Mouse (Mus musculus) C2C12 (cell line): ENCODE data around the gene Gm10203. TPM values are rescaled to one million over a fixed set of nuclear protein-coding genes. Genes with fewer than 3 reads are reported as not detected.

Experiments
- H3K27me3 ChIP-seq: one replicate; pipeline ENCODE4 v1.6.1; 2011; ENCODE audit not compliant: control insufficient read depth, insufficient read depth, insufficient read length
- H3K36me3 ChIP-seq: one replicate; pipeline ENCODE4 v1.6.1; 2011; ENCODE audit not compliant: control insufficient read depth, insufficient read depth
- H3K4me3 ChIP-seq: one replicate; pipeline ENCODE4 v1.5.1; 2011; ENCODE audit warnings: mild to moderate bottlenecking, control low read depth; ENCODE audit not compliant: poor library complexity, insufficient read depth, severe bottlenecking
- H3K79me2 ChIP-seq: one replicate; pipeline ENCODE4 v1.6.1; 2011; ENCODE audit not compliant: control insufficient read depth, insufficient read depth
- H3K79me3 ChIP-seq: one replicate; pipeline ENCODE4 v1.6.1; 2011; ENCODE audit warnings: low read depth, control low read depth
- H3ac ChIP-seq: one replicate; pipeline ENCODE3; 2011; ENCODE audit warnings: low read depth; ENCODE audit not compliant: control insufficient read depth, insufficient read length
- CEBPB ChIP-seq: IDR thresholded peaks from one replicate; pipeline ENCODE4 v1.6.1; 2011; ENCODE audit warnings: low read depth, mild to moderate bottlenecking, control low read depth, moderate library complexity
- CTCF ChIP-seq: IDR thresholded peaks from one replicate; pipeline ENCODE4 v1.5.1; 2011; ENCODE audit not compliant: control insufficient read depth, insufficient read depth, insufficient read length
- FOSL1 ChIP-seq: IDR thresholded peaks from one replicate; pipeline ENCODE4 v1.8.0; 2011; ENCODE audit warnings: mild to moderate bottlenecking, low read length; ENCODE audit not compliant: poor library complexity, insufficient read depth, severe bottlenecking
- MAX ChIP-seq: IDR thresholded peaks from one replicate; pipeline ENCODE4 v1.6.1; 2011; ENCODE audit warnings: mild to moderate bottlenecking, control low read depth
- MYOD1 ChIP-seq: IDR thresholded peaks from one replicate; pipeline ENCODE4 v1.6.1; 2011; ENCODE audit warnings: low read depth; ENCODE audit not compliant: control insufficient read depth, insufficient read length
- MYOG ChIP-seq: IDR thresholded peaks from one replicate; pipeline ENCODE4 v1.6.1; 2011; ENCODE audit not compliant: control insufficient read depth, insufficient read length; ENCODE audit errors: extremely low read depth
- USF1 ChIP-seq: IDR thresholded peaks from one replicate; pipeline ENCODE4 v1.6.1; 2011; ENCODE audit warnings: low read depth, mild to moderate bottlenecking, control low read depth, moderate library complexity
- polyA plus RNA-seq: library from polyadenylated mRNA; unstranded; fragments of >200 nt; fragmentation: generic; extraction: Trizol; gene quantifications from one replicate; pipeline ENCODE4 v1.2.1, GENCODE M21; 2012; ENCODE audit warnings: missing spikeins

Gene Gm10203
- polyA plus RNA-seq, 1 experiment, result not detected

- TF ChIP-seq CEBPB (no peak), FOSL1 (no peak), USF1 (no peak), CTCF (no peak), MAX (no peak), MYOG (no peak), MYOD1 (no peak)
- H3K27me3 ChIP-seq, result no peaks in the 10 kb centered on the region
- H3K79me2 ChIP-seq, result peaks cover 79% of the 10 kb centered on the region
- no peaks in the 10 kb centered on the region for H3K36me3 ChIP-seq
- peaks cover 49% of the 10 kb centered on the region for H3K79me3 ChIP-seq
- no peak overlapping the region for H3K4me3 ChIP-seq
- no peak overlapping the region for H3ac ChIP-seq
These were observed 32.7 kb upstream of the Gm10203 start for GRCm38 (mm10) chr6:149097276-149097675.

DNA sequence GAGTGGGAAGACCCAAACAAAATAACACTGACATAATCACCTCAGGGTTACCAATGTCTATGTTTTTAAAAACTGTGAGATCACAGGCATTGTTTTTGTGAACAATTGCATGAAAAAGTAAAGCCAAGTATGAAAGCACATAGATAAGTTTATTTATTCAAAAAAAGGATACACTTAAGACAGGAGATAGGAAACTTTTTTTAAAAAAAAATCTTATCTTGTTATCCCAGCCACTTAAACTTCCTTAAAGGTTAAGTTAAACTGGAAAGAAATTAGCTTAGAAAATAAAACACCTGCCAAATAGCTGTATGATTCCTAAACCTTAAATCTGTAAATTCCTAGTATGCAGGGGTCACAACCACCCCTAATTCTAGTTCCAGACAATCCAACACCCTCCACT, 31.0 kb upstream of the Gm10203 start:
- Histone ChIP-seq H3K27me3 (no peaks in the 10 kb centered on the region), H3K36me3 (no peaks in the 10 kb centered on the region), H3K79me3 (peaks cover 42% of the 10 kb centered on the region), H3ac (no peak overlapping the region), H3K79me2 (peaks cover 64% of the 10 kb centered on the region), H3K4me3 (no peak overlapping the region)
- no peak for TF ChIP-seq MYOG
- no peak for TF ChIP-seq FOSL1
- no peak for TF ChIP-seq CEBPB
- no peak for TF ChIP-seq MYOD1
- no peak for TF ChIP-seq MAX
- TF ChIP-seq CTCF, result no peak
- TF ChIP-seq USF1, result no peak

DNA sequence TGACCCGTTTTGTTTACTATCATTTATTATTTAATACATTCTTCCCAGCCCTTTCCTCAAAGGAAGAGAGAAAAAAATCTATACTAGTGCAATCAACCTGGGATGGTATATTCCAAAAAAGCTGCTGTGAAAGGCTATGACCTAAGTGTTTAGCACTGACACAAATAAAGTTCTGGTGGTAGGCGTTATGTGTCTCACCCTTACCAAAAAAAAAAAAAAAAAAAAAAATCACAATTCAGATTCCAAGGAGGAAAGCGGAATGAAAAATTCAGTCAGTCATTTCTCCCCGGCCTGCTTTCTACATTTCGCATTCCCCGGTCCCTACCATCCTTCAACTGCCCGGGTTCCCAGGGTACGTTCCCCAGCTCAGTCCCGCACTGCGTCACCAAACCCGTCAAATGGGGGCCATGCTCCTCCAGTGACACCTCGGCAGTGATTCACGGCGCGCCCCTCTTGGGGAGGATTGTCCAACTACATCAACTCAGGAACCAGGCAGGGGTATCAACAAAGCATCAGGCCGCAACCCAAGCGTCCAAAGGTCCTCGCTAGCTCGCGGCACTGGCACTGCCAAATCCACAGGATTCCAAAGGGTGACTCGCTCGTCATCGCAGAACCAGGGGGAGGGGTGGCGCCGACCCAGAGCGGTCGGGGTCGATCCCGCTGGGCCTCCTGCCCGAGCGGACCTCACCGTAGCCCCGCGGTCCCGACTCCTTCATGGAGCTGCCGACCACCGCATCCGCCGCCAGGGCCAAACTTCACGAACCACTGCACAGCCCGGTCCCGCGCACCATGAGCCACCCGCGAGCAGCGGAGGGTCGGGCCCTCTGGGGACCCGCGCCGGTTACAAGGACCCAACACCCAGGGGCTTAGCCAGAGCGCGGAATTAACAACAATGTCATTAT, 29.5 kb upstream of the Gm10203 start:
- no peak for TF ChIP-seq CTCF
- no peak for TF ChIP-seq USF1
- no peak for TF ChIP-seq FOSL1
- no peak for TF ChIP-seq MYOD1
- TF ChIP-seq CEBPB, result no peak
- no peak for TF ChIP-seq MYOG
- TF ChIP-seq MAX, result no peak
- H3K27me3 ChIP-seq, result no peaks in the 10 kb centered on the region
- H3K36me3 ChIP-seq, result no peaks in the 10 kb centered on the region
- H3K4me3 ChIP-seq, result peak overlapping the region; percentile 72
- H3K79me2 ChIP-seq, result peaks cover 51% of the 10 kb centered on the region
- peak overlapping the region; percentile 84 for H3ac ChIP-seq
- H3K79me3 ChIP-seq, result peaks cover 32% of the 10 kb centered on the region

DNA sequence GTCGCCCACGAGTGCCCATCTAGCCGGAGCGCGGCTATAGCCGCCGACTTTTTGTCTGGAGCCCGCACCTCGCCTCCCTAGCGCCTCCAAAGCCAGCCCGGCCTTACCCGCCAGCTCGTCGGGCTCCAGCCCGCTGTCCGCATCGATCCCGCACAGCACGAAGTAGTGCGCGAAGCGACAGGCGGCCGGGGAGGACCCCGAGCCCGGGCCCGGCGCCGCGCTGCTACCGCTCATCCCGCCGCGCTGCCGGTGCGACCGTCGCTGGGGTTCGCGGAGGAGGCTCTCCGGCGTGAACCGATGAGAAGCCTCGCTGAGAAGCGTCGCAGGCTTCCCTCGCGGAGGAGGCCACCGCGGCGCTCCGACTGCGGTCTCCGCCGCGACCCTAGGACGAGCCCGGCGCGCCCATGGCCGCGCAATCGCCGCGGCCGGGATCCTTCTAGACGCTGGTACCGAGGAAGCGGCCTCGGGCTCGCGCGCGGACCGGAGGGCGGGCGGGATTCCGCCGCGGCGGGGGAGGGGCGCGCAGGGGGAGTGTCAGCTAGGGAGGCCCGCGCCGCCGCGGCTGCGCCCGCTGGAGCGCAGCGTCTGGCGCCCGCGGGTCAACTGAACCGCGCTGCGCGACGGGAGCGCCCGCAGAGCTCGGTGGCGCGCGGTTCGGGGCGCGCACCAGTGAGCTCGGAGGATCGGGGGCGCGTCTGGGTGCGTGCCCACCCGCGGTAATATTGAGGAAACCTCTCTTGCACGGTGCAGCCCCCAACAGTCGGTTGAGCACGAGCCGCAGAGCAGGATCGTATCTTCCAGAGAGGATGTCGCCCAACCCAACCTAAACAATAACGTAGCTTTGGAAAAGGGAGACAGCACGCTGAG, 28.7 kb upstream of the Gm10203 start, which contains the start of gene Dennd5b:
TSS of gene Dennd5b (minus strand) at position 605 of the 867 bp plus-strand sequence.
- Histone ChIP-seq H3ac (peak within 1 kb of the TSS; percentile 84), H3K79me2 (peaks cover 49% of the 10 kb centered on the region)

GRCm38 (mm10) chr6:149101943-149102243, 28.1 kb upstream of the Gm10203 start:
- peak overlapping the region; percentile 84 for H3ac ChIP-seq
- peaks cover 43% of the 10 kb centered on the region for H3K79me2 ChIP-seq
- no peaks in the 10 kb centered on the region for H3K27me3 ChIP-seq
- peak overlapping the region; percentile 72 for H3K4me3 ChIP-seq
- H3K36me3 ChIP-seq, result no peaks in the 10 kb centered on the region
- H3K79me3 ChIP-seq, result peaks cover 27% of the 10 kb centered on the region
- TF ChIP-seq MYOD1 (no peak), CTCF (no peak), USF1 (no peak)

More for the DNA sequence above, 28.7 kb upstream of the Gm10203 start, which contains the start of gene Dennd5b:
- no peak for TF ChIP-seq MYOD1
- no peak for TF ChIP-seq CTCF
- TF ChIP-seq MYOG, result no peak
- no peak for TF ChIP-seq USF1
- no peak for TF ChIP-seq MAX
- TF ChIP-seq FOSL1, result no peak
- TF ChIP-seq CEBPB, result no peak
- H3K79me3 ChIP-seq, result peaks cover 30% of the 10 kb centered on the region
- H3K4me3 ChIP-seq, result peak within 1 kb of the TSS; percentile 72
- H3K27me3 ChIP-seq, result no peaks in the 10 kb centered on the region
- H3K36me3 ChIP-seq, result no peaks in the 10 kb centered on the region
